Mouse (Mus musculus): ENCODE results near the gene Mgat5. TPM values are rescaled to one million over a fixed set of nuclear protein-coding genes. Genes with fewer than 3 reads are reported as not detected.
A peak's percentile ranks its signal among the peaks of the same experiment; 100 is the strongest.

The Mgat5 gene
- total RNA-seq, 2 experiments from 2014 or later, result 0.79 to 1.5 TPM

DNA sequence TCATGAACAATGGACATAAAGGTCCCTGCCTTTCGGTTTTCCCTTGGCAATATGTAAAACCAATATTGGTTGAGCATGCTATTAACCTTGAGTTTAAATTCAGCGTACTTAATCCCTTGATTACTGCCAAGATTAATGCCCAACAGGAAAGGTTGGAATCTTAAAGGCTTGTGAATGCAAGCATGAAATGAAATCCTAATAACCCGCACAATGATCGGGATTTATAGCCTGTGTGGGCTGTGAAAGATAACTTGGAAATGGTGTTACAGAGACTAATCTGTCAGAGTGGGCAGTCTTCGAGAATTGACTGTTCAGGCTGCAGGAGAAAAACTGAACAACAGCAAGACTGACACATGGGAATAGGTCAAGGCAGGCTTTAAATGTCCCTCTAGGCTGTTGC is 168.7 kb downstream of the Mgat5 start:
- Histone ChIP-seq H3K27ac (no peak overlapping the region), H3K4me3 (no peak overlapping the region)
- no peak for DNase-seq
- intact Hi-C loops (cut with DNase I), result no loop called here
- TF ChIP-seq CTCF (IDR thresholded peaks at IDR 0.05), result no peak

DNA sequence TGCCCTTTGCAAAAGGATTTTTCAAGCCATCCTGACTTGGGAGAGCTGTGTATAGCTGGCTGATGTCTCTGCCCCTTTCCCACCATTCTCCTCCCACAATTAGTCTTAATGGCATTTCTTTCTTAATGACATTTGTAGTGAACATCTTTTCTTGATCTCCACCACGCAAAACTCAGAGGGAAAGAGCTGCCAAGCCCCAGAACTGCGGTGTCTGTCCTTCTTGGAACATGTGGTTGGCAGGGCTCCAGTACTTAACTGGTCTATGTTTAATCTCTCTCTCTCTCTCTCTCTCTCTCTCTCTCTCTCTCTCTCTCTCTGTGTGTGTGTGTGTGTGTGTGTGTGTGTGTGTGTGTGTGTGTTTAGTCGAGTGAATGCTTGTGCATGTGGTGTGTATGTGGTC is 169.3 kb downstream of the Mgat5 start:
- Histone ChIP-seq H3K4me3 (no peak overlapping the region), H3K27ac (no peak overlapping the region)
- intact Hi-C loops (cut with DNase I), result no loop called here
- no peak for TF ChIP-seq CTCF (IDR thresholded peaks at IDR 0.05)
- DNase-seq, result no peak

DNA sequence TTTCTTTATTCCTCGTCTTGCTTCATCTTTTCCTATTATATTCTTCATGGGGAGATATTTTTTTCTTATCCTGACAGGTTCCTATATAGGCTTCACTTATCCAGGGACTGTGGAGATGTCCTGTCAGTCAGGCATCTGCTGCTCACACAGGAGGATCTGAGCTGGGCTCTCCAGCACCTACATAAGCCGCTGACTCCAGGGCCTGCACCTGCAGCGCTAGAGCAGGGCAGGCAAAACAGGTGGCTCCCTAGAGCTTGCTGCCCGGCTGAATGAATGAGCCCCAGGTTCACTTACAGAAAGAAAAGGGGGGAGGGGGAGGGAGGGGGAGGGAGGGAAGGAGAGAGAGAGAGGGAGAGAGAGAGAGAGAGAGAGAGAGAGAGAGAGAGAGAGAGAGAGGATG is 175.3 kb downstream of the Mgat5 start:
- no peak for TF ChIP-seq CTCF (IDR thresholded peaks at IDR 0.05)
- DNase-seq, result no peak
- H3K4me3 ChIP-seq, result no peak overlapping the region
- intact Hi-C loops (cut with DNase I), result no loop called here
- no peak overlapping the region for H3K27ac ChIP-seq

DNA sequence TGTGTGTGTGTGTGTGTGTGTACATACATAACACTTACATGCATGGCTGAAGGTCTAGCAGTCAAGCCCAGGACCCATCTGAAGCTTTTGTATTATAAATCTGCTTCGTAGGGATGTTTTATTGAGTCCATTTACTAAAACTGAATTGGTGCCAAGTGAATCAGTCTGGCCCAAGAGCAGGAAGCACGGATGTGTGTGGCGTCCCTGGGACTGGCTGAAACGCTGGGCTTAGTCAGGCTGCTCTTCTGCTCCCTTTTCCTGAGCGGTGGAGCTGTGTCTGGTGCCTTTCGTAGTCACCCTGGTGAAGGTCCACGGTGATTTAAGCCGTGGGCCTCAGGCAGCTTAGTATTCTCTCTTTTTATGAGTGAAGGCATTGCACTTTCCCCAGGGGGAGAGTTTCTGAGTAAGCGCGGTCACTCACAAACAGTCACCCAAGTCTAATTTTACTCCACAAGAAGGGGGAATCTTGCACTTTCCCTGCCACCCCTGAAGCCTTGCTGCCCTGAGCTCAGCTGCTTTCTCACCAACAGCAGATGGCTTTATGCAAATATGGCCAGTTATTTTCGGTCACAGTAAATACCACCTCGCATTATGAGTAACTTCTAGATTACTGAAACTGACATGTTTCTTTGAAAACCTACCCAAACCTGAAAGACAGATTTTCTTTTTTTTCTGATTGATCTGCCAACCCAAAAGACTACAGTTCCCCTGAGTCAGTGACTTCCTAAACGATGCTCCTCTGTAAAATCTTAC is 176.1 kb downstream of the Mgat5 start:
- peak; percentile 27 for DNase-seq
- intact Hi-C loops (cut with DNase I), result no loop called here
- no peak overlapping the region for H3K27ac ChIP-seq
- no peak overlapping the region for H3K4me3 ChIP-seq
- TF ChIP-seq CTCF (IDR thresholded peaks at IDR 0.05), result no peak

DNA sequence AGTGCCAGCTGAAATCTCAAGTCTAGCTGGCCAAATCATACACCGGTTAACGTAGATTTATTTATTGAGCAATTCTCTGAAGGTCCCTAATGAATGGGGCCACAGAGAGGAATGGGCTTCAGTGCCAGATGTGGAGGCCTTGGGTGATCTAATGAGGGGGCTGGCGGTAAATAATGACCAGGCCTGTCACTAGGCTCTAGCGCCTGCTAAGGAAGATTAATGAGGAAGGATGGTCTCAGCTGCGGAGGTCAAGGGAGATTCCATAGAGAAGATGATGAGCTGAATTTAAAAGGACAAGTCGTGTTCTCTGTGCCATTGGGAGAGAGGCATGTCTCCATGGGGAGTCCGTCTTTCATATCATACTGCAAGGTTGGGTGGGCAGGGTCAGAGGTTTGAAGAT is 178.3 kb downstream of the Mgat5 start:
- no peak for TF ChIP-seq CTCF (IDR thresholded peaks at IDR 0.05)
- no peak for DNase-seq
- intact Hi-C loops (cut with DNase I), result no loop called here
- Histone ChIP-seq H3K4me3 (no peak overlapping the region), H3K27ac (no peak overlapping the region)

DNA sequence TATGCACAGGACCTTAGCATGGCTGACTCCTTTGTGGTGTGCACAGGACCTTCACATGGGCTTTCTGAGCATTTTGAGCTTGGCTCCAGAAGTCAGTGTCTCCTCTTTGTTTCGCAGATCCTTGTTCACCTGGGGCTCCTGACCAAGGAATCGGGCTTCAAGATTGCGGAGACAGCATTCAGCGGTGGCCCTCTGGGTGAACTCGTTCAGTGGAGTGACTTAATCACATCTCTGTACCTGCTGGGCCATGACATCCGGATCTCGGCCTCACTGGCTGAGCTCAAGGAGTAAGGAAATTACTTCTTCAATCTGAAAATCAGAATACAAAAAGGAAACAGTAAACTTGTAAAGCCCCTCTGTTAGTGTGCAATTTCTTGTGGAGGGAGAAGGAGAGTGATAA is 182.4 kb downstream of the Mgat5 start:
- TF ChIP-seq CTCF (IDR thresholded peaks at IDR 0.05), result no peak
- Histone ChIP-seq H3K4me3 (no peak overlapping the region), H3K27ac (no peak overlapping the region)
- intact Hi-C loops (cut with DNase I), result no loop called here
- DNase-seq, result no peak

- Histone ChIP-seq H3K27ac (no peak overlapping the region), H3K4me3 (no peak overlapping the region)
- intact Hi-C loops (cut with DNase I), result no loop called here
- no peak for DNase-seq
- TF ChIP-seq CTCF (IDR thresholded peaks at IDR 0.05), result no peak
These were observed 182.8 kb downstream of the Mgat5 start for GRCm38 (mm10) chr1:127387661-127388060.

DNA sequence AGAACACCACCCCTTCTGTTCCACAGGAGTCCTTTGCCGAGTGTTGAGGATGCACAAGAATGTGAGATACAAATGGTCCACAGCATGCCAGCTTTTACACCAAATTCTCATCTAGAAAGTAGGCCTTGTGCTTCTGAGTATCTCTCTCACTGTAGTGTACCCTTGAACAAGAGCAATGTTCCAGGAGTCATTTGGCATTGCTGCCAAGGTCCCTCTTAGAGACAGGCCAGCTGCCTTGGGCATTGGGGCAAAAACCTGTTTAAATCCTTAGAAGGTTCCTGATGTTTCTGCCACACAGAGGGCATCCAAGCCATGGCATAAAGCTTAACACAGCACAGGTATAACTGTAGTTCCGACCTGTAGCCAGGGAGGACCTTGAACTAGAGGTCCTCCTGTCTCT is 189.9 kb downstream of the Mgat5 start:
- Histone ChIP-seq H3K27ac (no peak overlapping the region), H3K4me3 (no peak overlapping the region)
- no peak for DNase-seq
- no peak for TF ChIP-seq CTCF (IDR thresholded peaks at IDR 0.05)
- intact Hi-C loops (cut with DNase I), result no loop called here

- Histone ChIP-seq H3K4me3 (no peak overlapping the region), H3K27ac (no peak overlapping the region)
- no peak for DNase-seq
- intact Hi-C loops (cut with DNase I), result no loop called here
- TF ChIP-seq CTCF (IDR thresholded peaks at IDR 0.05), result no peak
These were observed 190.9 kb downstream of the Mgat5 start for GRCm38 (mm10) chr1:127395724-127396123.

GRCm38 (mm10) chr1:127396569-127397349 is 191.9 kb downstream of the Mgat5 start:
- intact Hi-C loops (cut with DNase I), result no loop called here
- DNase-seq, result no peak
- Histone ChIP-seq H3K4me3 (no peak overlapping the region), H3K27ac (no peak overlapping the region)
- TF ChIP-seq CTCF (IDR thresholded peaks at IDR 0.05), result no peak

- intact Hi-C loops (cut with DNase I), result no loop called here
- Histone ChIP-seq H3K27ac (no peak overlapping the region), H3K4me3 (no peak overlapping the region)
- DNase-seq, result no peak
- no peak for TF ChIP-seq CTCF (IDR thresholded peaks at IDR 0.05)
These were observed 192.6 kb downstream of the Mgat5 start for GRCm38 (mm10) chr1:127397396-127397795.

GRCm38 (mm10) chr1:127398186-127398585 is 193.4 kb downstream of the Mgat5 start:
- intact Hi-C loops (cut with DNase I), result no loop called here
- TF ChIP-seq CTCF (IDR thresholded peaks at IDR 0.05), result no peak
- Histone ChIP-seq H3K4me3 (no peak overlapping the region), H3K27ac (no peak overlapping the region)
- no peak for DNase-seq

DNA sequence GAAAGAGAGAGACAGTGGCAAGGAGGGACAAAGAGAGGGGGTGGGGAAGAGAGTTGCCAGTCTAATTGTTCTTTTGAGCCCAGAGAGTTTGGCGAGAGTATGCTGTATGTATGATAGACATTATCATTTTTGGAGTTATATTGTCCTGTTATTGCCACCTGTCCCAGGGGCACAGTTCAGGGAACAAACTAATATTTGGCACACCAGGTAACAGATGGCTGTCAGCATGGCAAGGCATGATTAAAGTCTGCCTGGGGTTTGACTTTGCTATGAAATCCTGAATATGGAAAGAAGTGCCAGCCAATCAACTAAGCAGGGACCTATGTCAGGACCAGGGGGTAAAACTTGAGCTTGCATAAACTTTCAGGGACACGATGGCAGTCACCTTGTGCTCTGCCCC is 195.4 kb downstream of the Mgat5 start:
- no peak for TF ChIP-seq CTCF (IDR thresholded peaks at IDR 0.05)
- no peak for DNase-seq
- Histone ChIP-seq H3K27ac (no peak overlapping the region), H3K4me3 (no peak overlapping the region)
- intact Hi-C loops (cut with DNase I), result no loop called here

DNA sequence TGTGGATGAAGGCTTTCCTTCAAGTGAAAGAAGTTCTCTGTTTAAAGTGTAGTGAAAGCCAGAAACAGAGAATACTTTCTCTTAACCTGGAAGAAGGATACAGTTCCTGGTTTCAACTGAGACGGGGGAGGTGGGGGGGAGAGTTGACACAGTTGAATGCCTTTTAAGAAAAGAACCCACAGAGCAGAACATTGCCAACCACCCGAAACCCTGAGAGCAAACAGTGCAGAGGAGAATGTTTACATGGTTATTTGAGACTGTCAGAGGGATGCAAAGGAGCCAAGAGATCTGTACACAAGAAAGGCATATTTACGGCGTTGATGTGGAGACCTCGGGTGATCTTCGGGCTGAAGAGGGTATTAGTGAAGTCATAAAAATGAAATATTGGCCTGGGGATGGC is 195.9 kb downstream of the Mgat5 start:
- no peak overlapping the region for H3K27ac ChIP-seq
- intact Hi-C loops (cut with DNase I), result no loop called here
- no peak for TF ChIP-seq CTCF (IDR thresholded peaks at IDR 0.05)
- H3K4me3 ChIP-seq, result no peak overlapping the region
- no peak for DNase-seq
